Mouse (Mus musculus) limb, embryonic 14.5 days (tissue): ENCODE data around the gene Prtn3. TPM values are rescaled to one million over a fixed set of nuclear protein-coding genes. Genes with fewer than 3 reads are reported as not detected.
A peak's percentile ranks its signal among the peaks of the same experiment; 100 is the strongest.

ENCODE experiments used
- ATAC-seq: fragments of 200-750 bp; cut with Nextera tagmentation; 2 replicates; pipeline ENCODE4 v1.8.0; 2017; ENCODE audit warnings: low read depth, moderate number of reproducible peaks, moderate TSS enrichment; ENCODE audit not compliant: low FRiP score
- DNase-seq: peaks from one replicate; pipeline ENCODE4 v3.0.0-alpha.2; 2015; ENCODE audit warnings: low spot score
- H3K27ac ChIP-seq: fragments of 300-500 bp; sonication (generic); replicated peaks from 2 replicates; pipeline ENCODE4 v1.5.1; 2014; ENCODE audit warnings: low read depth, mild to moderate bottlenecking, low read length, moderate library complexity, mixed read lengths
- H3K27me3 ChIP-seq: fragments of 300-500 bp; sonication (generic); 2 replicates; pipeline ENCODE4 v1.6.1; 2014; ENCODE audit warnings: low read length, mixed read lengths; ENCODE audit not compliant: control insufficient read depth, insufficient read depth
- H3K36me3 ChIP-seq: fragments of 300-500 bp; sonication (generic); 2 replicates; pipeline ENCODE4 v1.6.1; 2014; ENCODE audit warnings: mild to moderate bottlenecking, low read length, moderate library complexity, mixed read lengths; ENCODE audit not compliant: control insufficient read depth, insufficient read depth
- H3K4me1 ChIP-seq: fragments of 300-500 bp; sonication (generic); 2 replicates; pipeline ENCODE4 v1.6.1; 2014; ENCODE audit warnings: antibody characterized with exemption, low read length, mixed read lengths; ENCODE audit not compliant: control insufficient read depth, insufficient read depth
- H3K4me2 ChIP-seq: fragments of 300-500 bp; sonication (generic); replicated peaks from 2 replicates; pipeline ENCODE4 v1.6.1; 2014; ENCODE audit warnings: low read depth, mild to moderate bottlenecking, low read length, moderate library complexity; ENCODE audit not compliant: severe bottlenecking
- H3K4me3 ChIP-seq: fragments of 300-500 bp; sonication (generic); replicated peaks from 2 replicates; pipeline ENCODE4 v1.5.1; 2014; ENCODE audit warnings: low read length
- H3K9ac ChIP-seq: fragments of 300-500 bp; sonication (generic); 2 replicates; pipeline ENCODE4 v1.6.1; 2014; ENCODE audit warnings: mild to moderate bottlenecking, low read depth, low read length, moderate library complexity; ENCODE audit not compliant: severe bottlenecking
- H3K9me3 ChIP-seq: fragments of 300-500 bp; sonication (generic); 2 replicates; pipeline ENCODE4 v1.6.1; 2016; ENCODE audit warnings: low read length; ENCODE audit not compliant: control insufficient read depth
- POLR2A ChIP-seq: fragments of 200-500 bp; IDR thresholded peaks from 2 replicates; pipeline ENCODE4 v1.8.0; 2012; ENCODE audit warnings: inconsistent platforms, mild to moderate bottlenecking, moderate library complexity, borderline replicate concordance; ENCODE audit not compliant: insufficient read depth, insufficient read length; ENCODE audit errors: extremely low read depth
- WGBS: fragments of 180-500 bp; shearing (Covaris S2); extraction: QIAGEN DNeasy Blood & Tissue Kit; methylation state at CpG from one replicate; pipeline ENCODE4 v1.1.7; 2014; 5-methylcytosine and 5-hydroxymethylcytosine counted together
- polyA plus RNA-seq, 2 experiments: library from polyadenylated mRNA; depleted of rRNA in 1 of 2; stranded (reverse) in 1 of 2; unstranded in 1 of 2; fragments of >200 nt; fragmentation: Nextera tagmentation in 1 of 2; extraction: Ambion mirVana in 1 of 2; gene quantifications; 2 replicates each; pipeline versions ENCODE4 v1.2.1 to v1.2.3; 2012 to 2014

Gene Prtn3
- polyA plus RNA-seq, 2 experiments, result 5.9 to 10.3 TPM

DNA sequence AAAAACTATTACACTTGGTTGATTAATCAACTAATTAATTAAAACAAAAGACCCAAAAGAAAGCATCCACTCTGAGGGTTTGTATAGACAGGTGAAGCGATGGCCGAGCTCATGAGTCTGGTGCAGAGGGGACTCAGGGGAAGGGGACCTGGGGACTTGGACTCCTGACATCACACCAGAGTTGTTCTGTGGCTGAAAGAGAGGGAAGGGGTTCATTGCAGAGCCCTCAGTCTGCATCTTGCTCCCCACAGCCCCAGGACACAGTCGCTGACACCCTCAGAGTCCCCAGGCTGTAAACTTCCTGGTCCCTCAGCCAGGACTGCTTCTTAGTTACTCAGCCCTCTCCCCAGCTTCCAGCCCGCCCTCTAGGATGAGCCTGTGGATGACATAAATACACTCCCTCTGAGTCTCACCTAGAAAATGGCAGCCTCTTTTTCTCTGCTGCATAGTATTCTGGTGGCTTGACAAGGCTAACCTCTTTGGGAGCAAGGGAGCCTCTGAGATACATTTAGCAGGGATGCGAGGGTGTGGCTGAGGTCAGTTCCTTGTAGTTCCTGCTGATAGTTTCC, 43.3 kb downstream of the Prtn3 start:
- Histone ChIP-seq H3K36me3 (peaks cover 9% of the 10 kb centered on the region; the same call in 1 of the 2 replicates), H3K4me2 (peak overlapping the region; percentile 90), H3K9ac (no peak overlapping the region), H3K9me3 (no peaks in the 10 kb centered on the region), H3K27me3 (peaks cover 53% of the 10 kb centered on the region), H3K4me1 (peaks cover 19% of the 10 kb centered on the region), H3K4me3 (peak overlapping the region; percentile 71), H3K27ac (no peak overlapping the region)
- no peak for TF ChIP-seq POLR2A
- no peak for ATAC-seq
- 64% methylated on average over 5 of the region's 5 CpGs for WGBS
- no peak for DNase-seq

DNA sequence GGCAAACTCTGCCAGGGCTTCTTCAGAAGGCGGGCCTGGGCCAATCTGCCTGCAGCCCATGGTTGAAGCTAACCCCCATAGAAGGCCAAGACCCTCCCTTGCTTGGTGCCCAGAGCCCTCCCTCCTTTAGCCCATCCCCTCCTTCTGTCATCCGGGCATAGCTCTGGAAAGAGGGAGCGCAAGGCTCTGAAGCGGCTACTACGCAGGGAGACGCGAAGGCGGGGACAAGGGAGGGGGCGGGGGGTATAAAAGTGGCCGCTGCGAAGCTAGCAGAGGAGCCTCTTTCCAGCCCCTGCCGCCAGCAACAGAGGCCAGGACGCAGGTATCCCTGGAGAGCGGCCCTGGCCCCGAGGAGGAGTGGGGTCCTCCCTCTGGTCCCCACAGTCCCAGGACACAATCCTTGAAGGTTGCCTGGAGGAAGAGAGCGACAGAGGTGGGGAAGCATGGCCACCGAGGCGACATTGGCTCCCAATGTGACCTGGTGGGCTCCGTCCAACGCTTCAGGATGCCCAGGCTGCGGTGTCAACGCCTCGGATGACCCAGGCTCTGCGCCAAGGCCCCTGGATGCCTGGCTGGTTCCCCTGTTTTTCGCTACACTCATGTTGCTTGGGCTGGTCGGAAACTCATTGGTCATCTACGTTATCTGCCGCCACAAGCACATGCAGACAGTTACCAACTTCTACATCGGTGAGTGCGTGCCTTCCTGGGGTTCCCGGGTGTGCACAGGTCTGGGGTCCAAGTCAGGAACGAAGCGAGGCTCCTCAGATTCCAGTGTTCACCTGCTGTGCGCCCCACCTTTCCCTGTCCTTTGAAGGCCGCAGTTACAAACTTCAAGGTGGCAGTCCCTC, 44.2 kb downstream of the Prtn3 start:
- no peak for TF ChIP-seq POLR2A
- peak overlapping the region; percentile 18; the same call in 1 of the 2 replicates for H3K4me2 ChIP-seq
- H3K36me3 ChIP-seq, result 0 out of 2 replicates have a peak, but pooled peaks cover 3% of the 10 kb centered on the region
- whole genome bisulfite sequencing, result 6% methylated on average over 33 of the region's 35 CpGs
- DNase-seq, result no peak
- no peak for ATAC-seq
- H3K4me1 ChIP-seq, result peaks cover 19% of the 10 kb centered on the region
- no peak overlapping the region for H3K27ac ChIP-seq
- peak overlapping the region; percentile 34 for H3K9ac ChIP-seq
- peak overlapping the region; percentile 14 for H3K4me3 ChIP-seq
- no peaks in the 10 kb centered on the region for H3K9me3 ChIP-seq
- peaks cover 61% of the 10 kb centered on the region for H3K27me3 ChIP-seq

DNA sequence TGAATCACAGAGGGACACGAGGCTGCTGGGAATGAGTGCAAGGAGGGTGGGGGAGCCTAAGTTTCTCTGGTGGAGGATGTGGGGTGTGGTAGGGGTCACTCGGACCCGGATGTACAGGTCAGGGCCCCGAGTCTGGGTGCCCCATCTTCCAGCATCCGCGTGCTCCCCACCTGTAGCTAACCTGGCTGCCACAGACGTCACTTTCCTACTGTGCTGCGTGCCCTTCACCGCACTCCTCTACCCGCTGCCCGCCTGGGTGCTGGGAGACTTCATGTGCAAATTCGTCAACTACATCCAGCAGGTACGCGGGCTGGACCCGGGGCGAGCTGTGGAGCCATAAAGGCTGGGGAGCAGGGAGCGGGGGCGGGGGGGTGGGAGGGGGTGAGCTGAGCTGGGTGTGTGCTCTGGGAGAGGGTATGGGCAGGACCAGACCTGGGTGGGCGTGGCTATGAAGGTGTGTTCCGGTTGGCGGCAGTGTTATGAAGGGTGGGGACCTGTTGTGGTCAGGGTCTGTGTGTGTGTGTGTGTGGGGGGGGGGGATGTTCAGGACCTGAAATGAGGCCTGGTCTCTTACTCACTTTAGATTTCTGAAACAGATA, 45.1 kb downstream of the Prtn3 start:
- H3K4me2 ChIP-seq, result no peak overlapping the region; the same call in 1 of the 2 replicates

DNA sequence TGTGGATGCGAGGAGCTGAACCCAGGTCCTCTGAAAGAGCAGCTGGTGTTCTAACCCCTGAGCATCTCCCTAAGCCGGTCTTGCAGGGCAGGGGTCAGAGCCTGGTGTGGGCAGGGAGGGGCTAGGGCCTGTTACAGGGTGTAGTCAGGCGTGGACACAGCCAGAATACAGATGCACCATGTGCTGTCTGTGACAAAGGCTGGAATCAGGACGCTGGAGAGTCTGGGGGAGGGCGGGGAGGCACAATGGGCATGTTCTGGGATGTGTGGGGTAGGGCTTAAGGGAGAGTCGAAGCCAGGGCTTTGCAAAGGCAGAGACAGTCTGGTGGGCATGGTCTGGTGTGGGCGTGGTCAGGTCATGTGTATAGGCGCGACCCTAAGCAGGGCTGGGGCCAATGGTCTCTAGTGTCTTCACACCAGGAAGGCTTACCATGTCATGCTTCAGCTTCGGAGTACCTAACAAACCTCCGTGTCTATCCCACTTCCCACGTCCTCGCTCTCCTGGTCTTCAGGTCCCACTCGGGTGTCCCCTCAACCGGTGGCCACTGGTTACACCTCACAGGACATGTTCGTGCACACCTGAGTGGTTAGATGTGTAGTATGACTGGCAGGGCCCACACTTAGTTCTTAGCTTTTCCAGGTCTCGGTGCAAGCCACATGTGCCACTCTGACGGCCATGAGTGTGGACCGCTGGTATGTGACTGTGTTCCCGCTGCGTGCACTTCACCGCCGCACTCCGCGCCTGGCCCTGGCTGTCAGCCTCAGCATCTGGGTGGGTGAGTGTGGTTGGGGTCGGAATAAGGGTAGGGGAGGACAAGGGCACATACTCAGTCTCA, 46.0 kb downstream of the Prtn3 start:
- no peaks in the 10 kb centered on the region for H3K9me3 ChIP-seq
- H3K27ac ChIP-seq, result no peak overlapping the region
- DNase-seq (no peak), ATAC-seq (no peak)
- H3K4me1 ChIP-seq, result peaks cover 19% of the 10 kb centered on the region
- WGBS, result 22% methylated on average over 26 of the region's 26 CpGs
- H3K4me2 ChIP-seq, result peak overlapping the region; percentile 40; the same call in 1 of the 2 replicates
- TF ChIP-seq POLR2A, result no peak
- H3K9ac ChIP-seq, result no peak overlapping the region
- peak overlapping the region; percentile 24 for H3K4me3 ChIP-seq
- H3K27me3 ChIP-seq, result peaks cover 61% of the 10 kb centered on the region
- H3K36me3 ChIP-seq, result no peaks in the 10 kb centered on the region

More for the DNA sequence above, 45.1 kb downstream of the Prtn3 start:
- Histone ChIP-seq H3K9ac (no peak overlapping the region), H3K4me1 (peaks cover 19% of the 10 kb centered on the region), H3K27ac (no peak overlapping the region), H3K4me3 (0 out of 2 replicates have a peak overlapping the region, but pooled peaks have one; percentile 7), H3K36me3 (no peaks in the 10 kb centered on the region), H3K9me3 (no peaks in the 10 kb centered on the region), H3K27me3 (peaks cover 61% of the 10 kb centered on the region)
- DNase-seq (no peak), ATAC-seq (no peak)
- WGBS, result 5% methylated on average over 19 of the region's 21 CpGs
- TF ChIP-seq POLR2A, result no peak

DNA sequence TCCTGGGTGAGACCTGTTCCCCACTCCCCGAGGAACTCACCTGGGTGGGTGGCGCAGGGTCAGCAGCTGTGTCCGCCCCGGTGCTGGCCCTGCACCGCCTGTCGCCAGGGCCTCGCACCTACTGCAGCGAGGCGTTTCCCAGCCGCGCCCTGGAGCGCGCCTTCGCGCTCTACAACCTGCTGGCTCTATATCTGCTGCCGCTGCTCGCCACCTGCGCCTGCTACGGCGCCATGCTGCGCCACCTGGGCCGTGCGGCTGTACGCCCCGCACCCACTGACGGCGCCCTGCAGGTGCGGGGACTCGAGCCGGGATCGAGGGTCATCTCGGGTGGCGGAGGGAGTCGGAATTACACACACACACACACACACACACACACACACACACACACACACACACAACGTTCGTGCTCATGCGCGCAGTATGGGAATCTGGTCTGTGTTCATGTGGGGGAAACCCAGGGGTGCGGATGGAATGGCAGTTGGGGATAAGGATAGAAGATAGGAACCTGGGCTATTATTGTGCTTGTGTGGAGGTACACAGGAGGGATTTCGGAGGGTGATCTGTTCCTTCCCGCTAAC, 46.8 kb downstream of the Prtn3 start, which contains the start of gene R3hdm4:
Gene R3hdm4 (minus strand): TSS at position 251 of the 578 bp plus-strand sequence.
- DNase-seq (no peak), ATAC-seq (no peak)
- H3K36me3 ChIP-seq, result no peaks in the 10 kb centered on the region
- no peak within 1 kb of the TSS for H3K27ac ChIP-seq
- H3K4me3 ChIP-seq, result peak within 1 kb of the TSS; percentile 24
- H3K9me3 ChIP-seq, result no peaks in the 10 kb centered on the region
- peak within 1 kb of the TSS; percentile 40 for H3K4me2 ChIP-seq
- H3K9ac ChIP-seq, result peak within 1 kb of the TSS; percentile 28; the same call in 1 of the 2 replicates
- 4% methylated on average over 33 of the region's 41 CpGs for WGBS
- peaks cover 61% of the 10 kb centered on the region for H3K27me3 ChIP-seq
- TF ChIP-seq POLR2A, result no peak
- H3K4me1 ChIP-seq, result peaks cover 24% of the 10 kb centered on the region
